Mouse (Mus musculus) erythroblast, embryonic 14.5 days (primary cell): ENCODE data around the gene Acvr1c.

Experiments
- GATA1 ChIP-seq: IDR thresholded peaks from 2 replicates; pipeline ENCODE4 v1.6.1; 2012; ENCODE audit warnings: low read length, inconsistent platforms, mixed read lengths
- TAL1 ChIP-seq: IDR thresholded peaks from 3 replicates; pipeline ENCODE4 v1.6.1; 2012; ENCODE audit warnings: low read length, inconsistent platforms, mixed read lengths

- TF ChIP-seq GATA1 (no peak), TAL1 (no peak)
Measured at GRCm38 (mm10) chr2:58357068-58357413, 654 bp downstream of the Acvr1c start.
